Mouse (Mus musculus): Measurements from ENCODE around the gene Exoc6b. TPM values are rescaled to one million over a fixed set of nuclear protein-coding genes. Genes with fewer than 3 reads are reported as not detected.

Gene Exoc6b
- total and polyA plus RNA-seq, 2 experiments from 2014 or later = 8.0 to 10.2 TPM

- TF ChIP-seq EP300 (IDR thresholded peaks at IDR 0.05; ENCODE audit: low read depth) = no peak
- no peak for TF ChIP-seq CTCF (IDR thresholded peaks at IDR 0.05; ENCODE audit: low read depth)
- Histone ChIP-seq H3K9me3 (replicated peaks; ENCODE audit: control insufficient read depth, low read length) (no peaks in the 10 kb centered on the region), H3K4me3 (ENCODE audit: low read depth, low read length) (peak overlapping the region; percentile 52), H3K9ac (replicated peaks; ENCODE audit: low read depth, low read length) (peak overlapping the region; percentile 29; the same call in 1 of the 2 replicates), H3K36me3 (replicated peaks; ENCODE audit: control insufficient read depth, insufficient read depth, low read length) (no peaks in the 10 kb centered on the region), H3K4me1 (ENCODE audit: control insufficient read depth, insufficient read depth) (peaks cover 37% of the 10 kb centered on the region), H3K27ac (ENCODE audit: low read depth) (no peak overlapping the region), H3K27me3 (ENCODE audit: control insufficient read depth, insufficient read depth, low read length) (peaks cover 85% of the 10 kb centered on the region), H3K4me2 (ENCODE audit: low read depth, low read length) (peak overlapping the region; percentile 79)
- no peak for DNase-seq (ENCODE audit: low spot score)
- under 1% methylated on average over 66 of the region's 66 CpGs for WGBS
- peak; percentile 52 for ATAC-seq (ENCODE audit: insufficient read depth, low read depth)
These were observed 484.3 kb downstream of the Exoc6b start for GRCm38 (mm10) chr6:84584783-84585685.

DNA sequence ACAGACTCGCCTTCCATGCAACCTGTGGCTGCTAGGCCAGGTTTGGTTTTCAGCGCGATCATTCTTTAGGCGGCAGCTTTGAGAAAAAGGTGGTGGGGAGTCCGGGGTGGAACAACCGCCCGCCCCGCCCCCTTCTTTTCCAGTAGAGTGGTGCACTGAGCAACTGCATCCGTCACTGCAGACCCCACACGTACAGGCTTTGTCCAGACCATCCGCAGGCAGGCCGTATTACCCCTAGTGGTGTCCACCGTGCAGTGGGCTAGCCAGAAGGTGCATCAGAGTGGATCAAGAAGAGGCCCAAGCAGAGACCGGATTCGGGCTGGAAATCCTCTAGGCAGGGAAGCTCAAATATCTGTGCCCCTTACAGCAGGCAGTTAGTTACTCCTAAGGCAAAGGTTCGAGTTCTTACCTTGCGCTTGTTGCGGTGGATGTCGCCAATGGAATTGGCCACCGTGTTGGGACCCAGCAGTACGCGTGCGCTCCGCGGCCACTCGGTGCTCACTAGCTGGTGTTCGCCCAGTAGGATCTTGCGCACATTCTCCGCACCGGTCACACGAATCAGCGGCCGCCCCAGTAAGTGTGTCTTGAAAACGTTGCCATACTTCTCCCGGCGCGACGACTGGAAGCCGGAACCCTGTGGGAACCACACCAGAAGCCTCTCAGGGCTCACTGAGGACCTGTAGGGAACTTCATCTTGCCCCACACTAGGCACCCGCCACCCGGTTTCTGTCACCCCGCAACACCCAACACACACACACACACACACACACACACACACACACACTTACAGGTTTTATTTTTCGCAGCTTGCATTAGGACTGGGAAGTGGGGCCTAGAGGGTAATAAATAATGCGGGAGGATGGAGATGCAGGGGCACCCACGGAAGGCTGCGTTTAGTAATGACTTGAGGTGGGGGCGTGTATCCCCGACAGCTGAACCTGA is 485.2 kb downstream of the Exoc6b start:
- no peak for ATAC-seq (ENCODE audit: insufficient read depth, low read depth)
- WGBS = 4% methylated on average over 48 of the region's 48 CpGs

GRCm38 (mm10) chr6:84583371-84583770 is 485.9 kb downstream of the Exoc6b start:
- Histone ChIP-seq H3K4me2 (ENCODE audit: low read depth, low read length) (peak overlapping the region; percentile 79), H3K27ac (ENCODE audit: low read depth) (no peak overlapping the region), H3K4me1 (ENCODE audit: control insufficient read depth, insufficient read depth) (peaks cover 36% of the 10 kb centered on the region), H3K36me3 (replicated peaks; ENCODE audit: control insufficient read depth, insufficient read depth, low read length) (no peaks in the 10 kb centered on the region), H3K4me3 (ENCODE audit: low read depth, low read length) (peak overlapping the region; percentile 52), H3K9me3 (replicated peaks; ENCODE audit: control insufficient read depth, low read length) (no peaks in the 10 kb centered on the region), H3K9ac (replicated peaks; ENCODE audit: low read depth, low read length) (no peak overlapping the region), H3K27me3 (ENCODE audit: control insufficient read depth, insufficient read depth, low read length) (peaks cover 84% of the 10 kb centered on the region)
- DNase-seq (ENCODE audit: low spot score) = peak; percentile 68
- TF ChIP-seq CTCF (IDR thresholded peaks at IDR 0.05; ENCODE audit: low read depth) = no peak
- TF ChIP-seq EP300 (IDR thresholded peaks at IDR 0.05; ENCODE audit: low read depth) = no peak
- WGBS = under 1% methylated on average over 26 of the region's 26 CpGs
- peak; percentile 71 for ATAC-seq (ENCODE audit: insufficient read depth, low read depth)

More for the DNA sequence above, 485.2 kb downstream of the Exoc6b start:
- H3K4me2 ChIP-seq (ENCODE audit: low read depth, low read length) = peak overlapping the region; percentile 79
- TF ChIP-seq EP300 (IDR thresholded peaks at IDR 0.05; ENCODE audit: low read depth) = no peak
- TF ChIP-seq CTCF (IDR thresholded peaks at IDR 0.05; ENCODE audit: low read depth) = no peak
- no peak overlapping the region for H3K27ac ChIP-seq (ENCODE audit: low read depth)
- no peaks in the 10 kb centered on the region for H3K36me3 ChIP-seq (replicated peaks; ENCODE audit: control insufficient read depth, insufficient read depth, low read length)
- no peak overlapping the region for H3K9ac ChIP-seq (replicated peaks; ENCODE audit: low read depth, low read length)
- DNase-seq (ENCODE audit: low spot score) = no peak
- no peaks in the 10 kb centered on the region for H3K9me3 ChIP-seq (replicated peaks; ENCODE audit: control insufficient read depth, low read length)
- H3K4me1 ChIP-seq (ENCODE audit: control insufficient read depth, insufficient read depth) = peaks cover 37% of the 10 kb centered on the region
- peak overlapping the region; percentile 52 for H3K4me3 ChIP-seq (ENCODE audit: low read depth, low read length)
- peaks cover 84% of the 10 kb centered on the region for H3K27me3 ChIP-seq (ENCODE audit: control insufficient read depth, insufficient read depth, low read length)

DNA sequence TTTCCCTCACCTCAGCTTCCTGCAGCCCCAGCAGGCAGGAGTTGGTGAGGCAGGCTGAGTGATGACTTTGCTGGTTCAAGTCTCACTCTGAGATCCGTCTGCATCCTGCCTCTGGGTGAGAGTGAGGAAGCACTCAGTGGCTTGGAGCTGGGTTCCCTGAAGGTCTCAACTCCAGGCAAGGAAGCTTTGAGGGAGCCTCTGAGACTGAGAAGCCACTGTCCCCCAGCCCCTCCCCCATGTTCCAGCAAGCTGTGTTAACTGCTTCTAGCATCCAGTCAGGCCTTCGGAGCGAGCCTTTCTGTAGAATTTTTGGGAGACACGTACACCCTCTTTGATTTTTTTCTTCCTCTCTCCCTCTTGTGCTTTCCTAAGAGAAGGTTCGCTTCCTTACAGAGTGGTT is 486.5 kb downstream of the Exoc6b start:
- 66% methylated on average over 5 of the region's 5 CpGs for WGBS
- no peak overlapping the region for H3K9ac ChIP-seq (replicated peaks; ENCODE audit: low read depth, low read length)
- peaks cover 31% of the 10 kb centered on the region for H3K4me1 ChIP-seq (ENCODE audit: control insufficient read depth, insufficient read depth)
- H3K4me3 ChIP-seq (ENCODE audit: low read depth, low read length) = no peak overlapping the region
- H3K36me3 ChIP-seq (replicated peaks; ENCODE audit: control insufficient read depth, insufficient read depth, low read length) = no peaks in the 10 kb centered on the region
- TF ChIP-seq CTCF (IDR thresholded peaks at IDR 0.05; ENCODE audit: low read depth) (no peak), EP300 (IDR thresholded peaks at IDR 0.05; ENCODE audit: low read depth) (no peak)
- H3K4me2 ChIP-seq (ENCODE audit: low read depth, low read length) = no peak overlapping the region
- H3K27me3 ChIP-seq (ENCODE audit: control insufficient read depth, insufficient read depth, low read length) = peaks cover 84% of the 10 kb centered on the region
- no peaks in the 10 kb centered on the region for H3K9me3 ChIP-seq (replicated peaks; ENCODE audit: control insufficient read depth, low read length)
- DNase-seq (ENCODE audit: low spot score) (no peak), ATAC-seq (ENCODE audit: insufficient read depth, low read depth) (no peak)
- no peak overlapping the region for H3K27ac ChIP-seq (ENCODE audit: low read depth)

DNA sequence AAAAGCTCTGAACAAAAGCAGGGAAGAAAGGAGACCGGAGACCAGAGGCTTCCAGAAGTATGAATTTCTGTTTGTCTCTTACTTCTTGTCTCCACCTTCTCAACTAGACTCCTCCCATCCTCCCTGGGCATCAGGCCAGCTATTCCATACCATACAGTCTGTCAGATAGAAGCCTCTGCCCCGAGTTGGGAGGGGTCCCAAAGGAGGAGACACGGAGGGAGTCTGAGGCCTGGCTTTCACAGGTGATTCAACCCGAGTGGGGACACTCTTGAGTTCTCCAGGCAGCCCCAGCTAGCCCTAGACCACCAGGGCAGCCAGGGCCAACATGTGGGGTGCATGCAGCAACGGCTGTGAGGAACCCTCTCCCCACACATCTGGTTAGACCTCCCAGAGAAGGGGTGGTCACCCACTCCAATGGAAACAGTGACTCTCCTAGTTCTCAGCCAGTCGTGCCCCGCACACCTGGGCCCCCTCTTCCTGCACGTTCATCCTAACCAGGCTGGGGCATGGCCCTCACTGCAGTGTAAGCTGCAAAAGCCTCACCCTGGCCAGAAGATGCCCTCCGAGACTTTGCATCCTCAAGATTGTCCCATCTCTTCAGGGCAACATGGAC is 487.4 kb downstream of the Exoc6b start:
- H3K4me1 ChIP-seq (ENCODE audit: control insufficient read depth, insufficient read depth) = peaks cover 29% of the 10 kb centered on the region; the same call in 1 of the 2 replicates

More for the DNA sequence above, 487.4 kb downstream of the Exoc6b start:
- ATAC-seq (ENCODE audit: insufficient read depth, low read depth) = no peak
- no peak overlapping the region for H3K9ac ChIP-seq (replicated peaks; ENCODE audit: low read depth, low read length)
- H3K9me3 ChIP-seq (replicated peaks; ENCODE audit: control insufficient read depth, low read length) = no peaks in the 10 kb centered on the region
- no peak overlapping the region for H3K4me2 ChIP-seq (ENCODE audit: low read depth, low read length)
- TF ChIP-seq EP300 (IDR thresholded peaks at IDR 0.05; ENCODE audit: low read depth) (no peak), CTCF (IDR thresholded peaks at IDR 0.05; ENCODE audit: low read depth) (no peak)
- WGBS = 54% methylated on average over 9 of the region's 9 CpGs
- H3K27ac ChIP-seq (ENCODE audit: low read depth) = no peak overlapping the region
- no peaks in the 10 kb centered on the region for H3K36me3 ChIP-seq (replicated peaks; ENCODE audit: control insufficient read depth, insufficient read depth, low read length)
- H3K27me3 ChIP-seq (ENCODE audit: control insufficient read depth, insufficient read depth, low read length) = peaks cover 81% of the 10 kb centered on the region
- DNase-seq (ENCODE audit: low spot score) = no peak
- no peak overlapping the region for H3K4me3 ChIP-seq (ENCODE audit: low read depth, low read length)

All from heart, postnatal 0 days (tissue).